Mouse (Mus musculus) stomach, postnatal 0 days (tissue): Measurements from ENCODE around the gene Gdap1l1.

Experiments
- CTCF ChIP-seq: IDR thresholded peaks from 2 replicates; pipeline ENCODE4 v1.5.1; 2016; ENCODE audit warnings: antibody characterized with exemption, low read depth, mild to moderate bottlenecking, moderate library complexity
- EP300 ChIP-seq: optimal IDR thresholded peaks from 2 replicates; pipeline ENCODE3; 2016; ENCODE audit warnings: antibody characterized with exemption

- TF ChIP-seq CTCF (no peak), EP300 (no peak)
These were observed 21.1 kb downstream of the Gdap1l1 start for GRCm38 (mm10) chr2:163459380-163459779.
